Mouse (Mus musculus): ENCODE measurements around the gene Ctsf. TPM values are rescaled to one million over a fixed set of nuclear protein-coding genes. Genes with fewer than 3 reads are reported as not detected.
"Not testable (repeated sequence)": the region's sequence is repeated elsewhere in the genome, so short reads cannot be mapped to it uniquely, and the experiment has no call there.

Gene Ctsf
- total RNA-seq (2021), result 100 to 1,000 TPM in 1 of 2 experiments, 10 to 100 TPM in 1; 99.2 to 106 TPM

GRCm38 (mm10) chr19:4854552-4855469, at the start of gene Ctsf:
Gene Ctsf (plus strand): TSS chr19:4855130.
- intact Hi-C loops (cut with DNase I), result no loop called here
- peak; percentile 90 to 93 for DNase-seq (ENCODE audit: extremely low spot score in 1 of 2, low spot score in 2 of 2)

GRCm38 (mm10) chr19:4810309-4810708, 44.6 kb upstream of the Ctsf start:
- intact Hi-C loops (cut with DNase I), result no loop called here
- no peak for DNase-seq (ENCODE audit: extremely low spot score in 1 of 2, low spot score in 2 of 2)

GRCm38 (mm10) chr19:4810746-4811062, 44.2 kb upstream of the Ctsf start:
- intact Hi-C loops (cut with DNase I), result no loop called here
- no peak for DNase-seq (ENCODE audit: extremely low spot score in 1 of 2, low spot score in 2 of 2)

GRCm38 (mm10) chr19:4811063-4811908, 43.6 kb upstream of the Ctsf start, which contains the start of the genes Gm21992 and Rbm14:
Gene Gm21992 (minus strand): TSS chr19:4811612.
Gene Rbm14 (minus strand): TSS chr19:4811634.
- intact Hi-C loops (cut with DNase I), result no loop called here
- DNase-seq (ENCODE audit: extremely low spot score in 1 of 2, low spot score in 2 of 2), result peak; percentile 99

GRCm38 (mm10) chr19:4811909-4812242, 43.1 kb upstream of the Ctsf start:
- DNase-seq (ENCODE audit: extremely low spot score in 1 of 2, low spot score in 2 of 2), result no peak
- intact Hi-C loops (cut with DNase I), result no loop called here

GRCm38 (mm10) chr19:4812334-4812949, 42.5 kb upstream of the Ctsf start:
- DNase-seq (ENCODE audit: extremely low spot score in 1 of 2, low spot score in 2 of 2); intact Hi-C loops (cut with DNase I): not testable (repeated sequence)

GRCm38 (mm10) chr19:4813015-4813414, 41.9 kb upstream of the Ctsf start:
- intact Hi-C loops (cut with DNase I), result no loop called here

GRCm38 (mm10) chr19:4817182-4817835, 37.6 kb upstream of the Ctsf start:
- no peak for DNase-seq (ENCODE audit: extremely low spot score in 1 of 2, low spot score in 2 of 2)
- intact Hi-C loops (cut with DNase I), result no loop called here

More at GRCm38 (mm10) chr19:4813015-4813414, 41.9 kb upstream of the Ctsf start:
- peak in 1 of 2 experiments; percentile 47 for DNase-seq (ENCODE audit: extremely low spot score in 1 of 2, low spot score in 2 of 2)

- DNase-seq (ENCODE audit: extremely low spot score in 1 of 2, low spot score in 2 of 2), result peak; percentile 71 to 79
- intact Hi-C loops (cut with DNase I), result no loop called here
Measured at GRCm38 (mm10) chr19:4820678-4821303, 34.1 kb upstream of the Ctsf start.

- intact Hi-C loops (cut with DNase I), result no loop called here
- DNase-seq (ENCODE audit: extremely low spot score in 1 of 2, low spot score in 2 of 2), result no peak
Measured at GRCm38 (mm10) chr19:4828444-4829114, 26.4 kb upstream of the Ctsf start.

- peak; percentile 36 to 43 for DNase-seq (ENCODE audit: extremely low spot score in 1 of 2, low spot score in 2 of 2)
- intact Hi-C loops (cut with DNase I), result no loop called here
Measured at GRCm38 (mm10) chr19:4829156-4829555, 25.8 kb upstream of the Ctsf start.

GRCm38 (mm10) chr19:4833977-4834376, 21.0 kb upstream of the Ctsf start:
- intact Hi-C loops (cut with DNase I), result no loop called here

GRCm38 (mm10) chr19:4836096-4836495, 18.8 kb upstream of the Ctsf start:
- intact Hi-C loops (cut with DNase I), result no loop called here

More at GRCm38 (mm10) chr19:4833977-4834376, 21.0 kb upstream of the Ctsf start:
- no peak for DNase-seq (ENCODE audit: extremely low spot score in 1 of 2, low spot score in 2 of 2)

GRCm38 (mm10) chr19:4837049-4837448, 17.9 kb upstream of the Ctsf start:
- intact Hi-C loops (cut with DNase I), result no loop called here
- no peak for DNase-seq (ENCODE audit: extremely low spot score in 1 of 2, low spot score in 2 of 2)

More at GRCm38 (mm10) chr19:4836096-4836495, 18.8 kb upstream of the Ctsf start:
- no peak for DNase-seq (ENCODE audit: extremely low spot score in 1 of 2, low spot score in 2 of 2)

GRCm38 (mm10) chr19:4838526-4839140, 16.3 kb upstream of the Ctsf start:
- DNase-seq (ENCODE audit: extremely low spot score in 1 of 2, low spot score in 2 of 2), result no peak
- intact Hi-C loops (cut with DNase I), result no loop called here

GRCm38 (mm10) chr19:4839149-4839548, 15.8 kb upstream of the Ctsf start, which contains the start of the genes Ccs and Ccdc87:
Gene Ccs (minus strand): TSS chr19:4839332.
Gene Ccdc87 (plus strand): TSS chr19:4839366.
- peak; percentile 94 to 97 for DNase-seq (ENCODE audit: extremely low spot score in 1 of 2, low spot score in 2 of 2)
- intact Hi-C loops (cut with DNase I), result no loop called here

- intact Hi-C loops (cut with DNase I), result no loop called here
Measured at GRCm38 (mm10) chr19:4840848-4841247, 14.1 kb upstream of the Ctsf start.

More at GRCm38 (mm10) chr19:4840848-4841247, 14.1 kb upstream of the Ctsf start:
- no peak for DNase-seq (ENCODE audit: extremely low spot score in 1 of 2, low spot score in 2 of 2)
